In the genomic region with DNA sequence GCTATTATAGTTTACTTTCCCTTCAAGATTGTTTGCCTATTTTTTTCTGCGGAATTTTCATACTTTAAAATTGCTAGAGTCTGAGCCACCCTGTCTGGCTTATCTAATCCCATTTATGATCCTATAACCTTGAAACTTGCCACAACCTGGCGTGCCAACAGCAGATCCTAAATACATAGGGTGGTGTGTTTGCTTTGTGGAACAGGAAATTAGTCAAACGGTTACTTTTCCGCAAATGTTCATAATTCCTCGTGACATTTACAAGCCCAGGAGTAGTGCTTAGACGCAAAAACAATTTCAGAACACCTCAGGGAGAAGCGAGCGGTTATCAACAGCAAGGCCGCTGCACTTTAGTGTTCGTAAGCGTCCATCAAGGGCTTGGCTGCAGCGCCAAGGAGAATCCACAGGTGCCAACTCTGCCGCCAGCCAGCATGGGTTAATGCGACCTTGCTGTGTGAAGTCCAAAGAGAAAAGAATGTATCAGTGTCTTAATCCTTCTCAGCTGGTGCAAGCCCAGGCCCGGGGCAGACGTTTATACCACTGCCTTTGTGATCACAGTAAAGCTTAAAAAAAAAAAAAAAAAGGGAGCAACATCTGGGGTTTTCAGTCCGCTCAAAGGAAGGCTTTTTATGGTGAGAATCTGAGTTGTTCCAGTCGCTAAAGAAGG, we compare ENCODE assay signal across 8 mouse cellular contexts. TPM values are rescaled to one million over a fixed set of nuclear protein-coding genes. Genes with fewer than 3 reads are reported as not detected.
DNase-seq lines count a peak whose midpoint lies in the region; ATAC-seq and TF ChIP-seq lines count a peak whose summit lies in the region.

No protein-coding gene starts in this region.

- ATAC-seq in midbrain, postnatal 0 days (ENCODE audit: low FRiP score) = no peak

- peak overlapping the region; percentile 78 for H3K27ac ChIP-seq in embryonic facial prominence, embryonic 10.5 days (replicated peaks)
- peak overlapping the region; percentile 78; the same call in 1 of the 2 replicates for H3K27ac ChIP-seq in hindbrain, embryonic 10.5 days
- no peak overlapping the region for H3K27ac ChIP-seq in midbrain, postnatal 0 days (ENCODE audit: low read depth, low read length)

- peak overlapping the region; percentile 41 for H3K4me3 ChIP-seq in embryonic facial prominence, embryonic 10.5 days
- H3K4me3 ChIP-seq in hindbrain, embryonic 10.5 days = peak overlapping the region; percentile 34
- H3K4me3 ChIP-seq in midbrain, postnatal 0 days (ENCODE audit: low read depth, low read length) = no peak overlapping the region

- no peaks in the 10 kb centered on the region for H3K36me3 ChIP-seq in embryonic facial prominence, embryonic 10.5 days (replicated peaks)
- H3K36me3 ChIP-seq in hindbrain, embryonic 10.5 days = no peaks in the 10 kb centered on the region
- H3K36me3 ChIP-seq in midbrain, postnatal 0 days (ENCODE audit: insufficient read depth, low read length) = no peaks in the 10 kb centered on the region

- H3K9me3 ChIP-seq in embryonic facial prominence, embryonic 10.5 days = no peaks in the 10 kb centered on the region
- H3K9me3 ChIP-seq in hindbrain, embryonic 10.5 days = no peaks in the 10 kb centered on the region
- no peaks in the 10 kb centered on the region for H3K9me3 ChIP-seq in midbrain, postnatal 0 days (ENCODE audit: low read length)

- 33% methylated on average over 18 of the region's 18 CpGs for WGBS in embryonic facial prominence, embryonic 10.5 days
- 40% methylated on average over 18 of the region's 18 CpGs for WGBS in hindbrain, embryonic 10.5 days
- WGBS in midbrain, postnatal 0 days = 29% methylated on average over 18 of the region's 18 CpGs

- TF ChIP-seq CTCF in midbrain, postnatal 0 days (IDR thresholded peaks at IDR 0.05) = no peak

- H3K4me2 ChIP-seq in midbrain, postnatal 0 days (ENCODE audit: low read depth, low read length, poor library complexity, severe bottlenecking) = peak overlapping the region; percentile 32

- H3K27me3 ChIP-seq in embryonic facial prominence, embryonic 10.5 days (replicated peaks; ENCODE audit: low read depth, poor library complexity, severe bottlenecking) = peaks cover 18% of the 10 kb centered on the region; the same call in 1 of the 2 replicates
- peaks cover 8% of the 10 kb centered on the region; the same call in 1 of the 2 replicates for H3K27me3 ChIP-seq in hindbrain, embryonic 10.5 days (ENCODE audit: insufficient read depth, poor library complexity, severe bottlenecking)
- no peaks in the 10 kb centered on the region for H3K27me3 ChIP-seq in midbrain, postnatal 0 days (ENCODE audit: insufficient read depth, low read length)

- peak; percentile 23 to 48 for DNase-seq in heart, adult 18-20 months
- DNase-seq in heart, adult 8-10 months (ENCODE audit: low spot score) = no peak
- peak; percentile 51 for DNase-seq in embryonic facial prominence, embryonic 10.5 days (ENCODE audit: low spot score)
- peak; percentile 29 for DNase-seq in hindbrain, embryonic 10.5 days (ENCODE audit: low spot score)
- peak; percentile 44 for DNase-seq in midbrain, postnatal 0 days (ENCODE audit: low spot score)
- no peak for DNase-seq in layer of hippocampus, postnatal 36 days
- no peak for DNase-seq in thymus, postnatal 10 days (ENCODE audit: low spot score in 2 of 2)
- no peak for DNase-seq in urinary bladder, postnatal 4 days (ENCODE audit: low spot score in 2 of 2)

- no peak overlapping the region for H3K9ac ChIP-seq in midbrain, postnatal 0 days (replicated peaks; ENCODE audit: low read length, poor library complexity, severe bottlenecking)

- peaks cover 41% of the 10 kb centered on the region for H3K4me1 ChIP-seq in embryonic facial prominence, embryonic 10.5 days
- peaks cover 31% of the 10 kb centered on the region for H3K4me1 ChIP-seq in hindbrain, embryonic 10.5 days (replicated peaks)
- no peaks in the 10 kb centered on the region for H3K4me1 ChIP-seq in midbrain, postnatal 0 days (ENCODE audit: insufficient read depth, low read length)

RNA-seq across cellular contexts. Expression of gene Ttc30a2, which starts 18.7 kb away (rescaled TPM):
- total RNA-seq in heart, adult 18-20 months (2021) = 1 to 10 TPM; 2.0 to 2.1 TPM
- 1 to 10 TPM; 2.1 to 3.5 (median 2.5) TPM for total RNA-seq in heart, adult 8-10 months (2022)
- 0.23 and 0.65 TPM in 2 replicates for polyA plus RNA-seq in embryonic facial prominence, embryonic 10.5 days (2016; fragmentation: Nextera tagmentation; extraction: Ambion mirVana)
- 0.50 and 0.72 TPM in 2 replicates for polyA plus RNA-seq in hindbrain, embryonic 10.5 days (2016; fragmentation: Nextera tagmentation; extraction: Ambion mirVana)
- 1.1 and 1.9 TPM in 2 replicates for total RNA-seq in midbrain, postnatal 0 days (2014; rRNA removed)
- polyA plus RNA-seq in midbrain, postnatal 0 days (2015; fragmentation: Nextera tagmentation; extraction: Ambion mirVana) = 0.36 and 0.39 TPM in 2 replicates
- total RNA-seq in layer of hippocampus, postnatal 36 days (2021) = under 1 TPM; 0.40 to 0.56 TPM

RNA-seq across cellular contexts. Expression of gene Ttc30b, which starts 20.9 kb away (rescaled TPM):
- total RNA-seq in heart, adult 18-20 months (2021) = 10 to 100 TPM; 11.1 to 13.7 TPM
- total RNA-seq in heart, adult 8-10 months (2022) = 10 to 100 TPM; 14.6 to 20.9 (median 16.8) TPM
- polyA plus RNA-seq in embryonic facial prominence, embryonic 10.5 days (2016; fragmentation: Nextera tagmentation; extraction: Ambion mirVana) = 6.2 and 7.0 TPM in 2 replicates
- polyA plus RNA-seq in hindbrain, embryonic 10.5 days (2016; fragmentation: Nextera tagmentation; extraction: Ambion mirVana) = 6.4 and 10.0 TPM in 2 replicates
- 29.1 and 30.8 TPM in 2 replicates for total RNA-seq in midbrain, postnatal 0 days (2014; rRNA removed)
- polyA plus RNA-seq in midbrain, postnatal 0 days (2015; fragmentation: Nextera tagmentation; extraction: Ambion mirVana) = 18.7 and 19.3 TPM in 2 replicates
- total RNA-seq in layer of hippocampus, postnatal 36 days (2021) = 10 to 100 TPM; 11.6 to 13.5 TPM

RNA-seq across cellular contexts. Expression of gene Ttc30a1, which starts 22.5 kb away (rescaled TPM):
- 1 to 10 TPM; 3.1 to 3.3 TPM for total RNA-seq in heart, adult 18-20 months (2021)
- total RNA-seq in heart, adult 8-10 months (2022) = 1 to 10 TPM; 3.2 to 4.4 (median 4.2) TPM
- polyA plus RNA-seq in embryonic facial prominence, embryonic 10.5 days (2016; fragmentation: Nextera tagmentation; extraction: Ambion mirVana) = 11.5 and 11.7 TPM in 2 replicates
- polyA plus RNA-seq in hindbrain, embryonic 10.5 days (2016; fragmentation: Nextera tagmentation; extraction: Ambion mirVana) = 9.7 and 10.7 TPM in 2 replicates
- 12.3 and 12.7 TPM in 2 replicates for total RNA-seq in midbrain, postnatal 0 days (2014; rRNA removed)
- 5.2 and 5.5 TPM in 2 replicates for polyA plus RNA-seq in midbrain, postnatal 0 days (2015; fragmentation: Nextera tagmentation; extraction: Ambion mirVana)
- total RNA-seq in layer of hippocampus, postnatal 36 days (2021) = 1 to 10 TPM; 3.4 to 3.6 TPM

Comparison
In these comparisons a context has a peak if more than half of its experiments do, and no peak if none do; other contexts are left out.
1. DNase-seq: peak in heart, adult 18-20 months (2 of 2), embryonic facial prominence, embryonic 10.5 days (single experiment), hindbrain, embryonic 10.5 days (single experiment) and midbrain, postnatal 0 days (single experiment); none in heart, adult 8-10 months (single experiment), layer of hippocampus, postnatal 36 days (0 of 2), thymus, postnatal 10 days (0 of 2) and urinary bladder, postnatal 4 days (0 of 2).